Mouse (Mus musculus) heart, embryonic 16.5 days (tissue): ENCODE results near the gene Lrrc10. TPM values are rescaled to one million over a fixed set of nuclear protein-coding genes. Genes with fewer than 3 reads are reported as not detected.
A peak's percentile ranks its signal among the peaks of the same experiment; 100 is the strongest.
"Not testable (repeated sequence)": the region's sequence is repeated elsewhere in the genome, so short reads cannot be mapped to it uniquely, and the experiment has no call there.

ENCODE experiments used
- ATAC-seq: fragments of 200-750 bp; cut with Nextera tagmentation; replicated peaks from 2 replicates; pipeline ENCODE4 v1.8.0; 2017; ENCODE audit warnings: moderate number of reproducible peaks; ENCODE audit not compliant: insufficient read depth, low FRiP score; ENCODE audit errors: extremely low read depth
- H3K27ac ChIP-seq: fragments of 300-500 bp; sonication (generic); 2 replicates; pipeline ENCODE4 v1.5.1; 2014; ENCODE audit warnings: mild to moderate bottlenecking, low read length, control low read depth, moderate library complexity
- H3K27me3 ChIP-seq: fragments of 300-500 bp; sonication (generic); 2 replicates; pipeline ENCODE4 v1.6.1; 2014; ENCODE audit warnings: low read length, mixed read lengths; ENCODE audit not compliant: control insufficient read depth, insufficient read depth
- H3K36me3 ChIP-seq: fragments of 300-500 bp; sonication (generic); 2 replicates; pipeline ENCODE4 v1.6.1; 2014; ENCODE audit not compliant: control insufficient read depth, insufficient read depth
- H3K4me1 ChIP-seq: fragments of 300-500 bp; sonication (generic); 2 replicates; pipeline ENCODE4 v1.6.1; 2014; ENCODE audit warnings: low read length, mixed read lengths; ENCODE audit not compliant: control insufficient read depth, insufficient read depth
- H3K4me2 ChIP-seq: fragments of 300-500 bp; sonication (generic); 2 replicates; pipeline ENCODE4 v1.6.1; 2014; ENCODE audit warnings: low read depth, mild to moderate bottlenecking, control low read depth, low read length
- H3K4me3 ChIP-seq: fragments of 300-500 bp; sonication (generic); 2 replicates; pipeline ENCODE4 v1.5.1; 2014; ENCODE audit warnings: mild to moderate bottlenecking, control low read depth, low read length
- H3K9ac ChIP-seq: fragments of 300-500 bp; sonication (generic); 2 replicates; pipeline ENCODE4 v1.6.1; 2014; ENCODE audit warnings: low read length, control low read depth
- H3K9me3 ChIP-seq: fragments of 300-500 bp; sonication (generic); replicated peaks from 2 replicates; pipeline ENCODE4 v1.6.1; 2016; ENCODE audit warnings: low read length; ENCODE audit not compliant: control insufficient read depth
- WGBS: fragments of 180-500 bp; shearing (Covaris S2); extraction: QIAGEN DNeasy Blood & Tissue Kit; methylation state at CpG from one replicate; pipeline ENCODE4 v1.1.7; 2014; 5-methylcytosine and 5-hydroxymethylcytosine counted together
- polyA plus RNA-seq: library from polyadenylated mRNA; unstranded; fragments of >200 nt; fragmentation: Nextera tagmentation; extraction: Ambion mirVana; gene quantifications from 2 replicates; pipeline ENCODE4 v1.2.1, GENCODE M21; 2015

Lrrc10 gene
- polyA plus RNA-seq, 1 experiment from 2014 or later = 60.4 TPM

- H3K27ac ChIP-seq = no peak overlapping the region
- no peak for ATAC-seq
- peaks cover 19% of the 10 kb centered on the region for H3K4me1 ChIP-seq
- no peak overlapping the region for H3K4me3 ChIP-seq
- no peaks in the 10 kb centered on the region for H3K27me3 ChIP-seq
- no peak overlapping the region for H3K4me2 ChIP-seq
- no peak overlapping the region for H3K9ac ChIP-seq
- H3K9me3 ChIP-seq = no peaks in the 10 kb centered on the region
- H3K36me3 ChIP-seq = no peaks in the 10 kb centered on the region
- WGBS = 69% methylated on average over 8 of the region's 8 CpGs
Measured at GRCm38 (mm10) chr10:117011047-117011446, 34.1 kb upstream of the Lrrc10 start.

- Histone ChIP-seq H3K4me3 (peak overlapping the region; percentile 27; the same call in 1 of the 2 replicates), H3K27me3 (no peaks in the 10 kb centered on the region), H3K36me3 (no peaks in the 10 kb centered on the region), H3K9ac (0 out of 2 replicates have a peak overlapping the region, but pooled peaks have one; percentile 42), H3K4me1 (peaks cover 21% of the 10 kb centered on the region), H3K9me3 (no peaks in the 10 kb centered on the region), H3K27ac (peak overlapping the region; percentile 91), H3K4me2 (peak overlapping the region; percentile 58)
- peak; percentile 90 for ATAC-seq
- 11% methylated on average over 12 of the region's 12 CpGs for WGBS
Measured at GRCm38 (mm10) chr10:117013689-117014390, 31.3 kb upstream of the Lrrc10 start.

- H3K4me3 ChIP-seq = no peak overlapping the region
- ATAC-seq = no peak
- WGBS = 46% methylated on average over 5 of the region's 5 CpGs
- H3K9me3 ChIP-seq = no peaks in the 10 kb centered on the region
- peaks cover 21% of the 10 kb centered on the region for H3K4me1 ChIP-seq
- H3K4me2 ChIP-seq = no peak overlapping the region
- H3K27ac ChIP-seq = peak overlapping the region; percentile 76
- no peak overlapping the region for H3K9ac ChIP-seq
- no peaks in the 10 kb centered on the region for H3K27me3 ChIP-seq
- no peaks in the 10 kb centered on the region for H3K36me3 ChIP-seq
Measured at GRCm38 (mm10) chr10:117014565-117014964, 30.6 kb upstream of the Lrrc10 start.

- WGBS = 62% methylated on average over 7 of the region's 7 CpGs
- no peaks in the 10 kb centered on the region for H3K36me3 ChIP-seq
- ATAC-seq = no peak
- no peaks in the 10 kb centered on the region for H3K27me3 ChIP-seq
- H3K9ac ChIP-seq = no peak overlapping the region
- 0 out of 2 replicates have a peak overlapping the region, but pooled peaks have one; percentile 13 for H3K27ac ChIP-seq
- H3K4me2 ChIP-seq = no peak overlapping the region
- no peak overlapping the region for H3K4me3 ChIP-seq
- H3K4me1 ChIP-seq = peaks cover 18% of the 10 kb centered on the region
- H3K9me3 ChIP-seq = no peaks in the 10 kb centered on the region
Measured at GRCm38 (mm10) chr10:117018281-117018840, 26.8 kb upstream of the Lrrc10 start.

- no peak for ATAC-seq
- Histone ChIP-seq H3K4me3 (no peak overlapping the region), H3K27me3 (no peaks in the 10 kb centered on the region), H3K9ac (no peak overlapping the region), H3K36me3 (no peaks in the 10 kb centered on the region), H3K27ac (no peak overlapping the region), H3K4me2 (no peak overlapping the region), H3K9me3 (no peaks in the 10 kb centered on the region), H3K4me1 (peaks cover 20% of the 10 kb centered on the region)
- 45% methylated on average over 21 of the region's 21 CpGs for WGBS
Measured at GRCm38 (mm10) chr10:117021020-117021754, 24.0 kb upstream of the Lrrc10 start.

- Histone ChIP-seq H3K36me3 (no peaks in the 10 kb centered on the region), H3K4me2 (peak overlapping the region; percentile 70), H3K27me3 (no peaks in the 10 kb centered on the region), H3K27ac (peak overlapping the region; percentile 58), H3K9me3 (no peaks in the 10 kb centered on the region), H3K9ac (peak overlapping the region; percentile 67), H3K4me1 (peaks cover 12% of the 10 kb centered on the region), H3K4me3 (peak overlapping the region; percentile 49)
- 8% methylated on average over 16 of the region's 16 CpGs for WGBS
- peak; percentile 75 for ATAC-seq
Measured at GRCm38 (mm10) chr10:117023693-117024092, 21.4 kb upstream of the Lrrc10 start.

GRCm38 (mm10) chr10:117025776-117026175, 19.4 kb upstream of the Lrrc10 start:
- peaks cover 12% of the 10 kb centered on the region for H3K4me1 ChIP-seq
- not testable (repeated sequence) for H3K27ac ChIP-seq, H3K36me3 ChIP-seq, ATAC-seq, H3K9me3 ChIP-seq, H3K27me3 ChIP-seq, H3K4me2 ChIP-seq, H3K9ac ChIP-seq, H3K4me3 ChIP-seq

GRCm38 (mm10) chr10:117026176-117026575, 19.0 kb upstream of the Lrrc10 start:
- Histone ChIP-seq H3K27me3 (no peaks in the 10 kb centered on the region), H3K9ac (no peak overlapping the region), H3K4me1 (peaks cover 12% of the 10 kb centered on the region), H3K27ac (no peak overlapping the region), H3K36me3 (no peaks in the 10 kb centered on the region), H3K4me2 (no peak overlapping the region), H3K9me3 (no peaks in the 10 kb centered on the region), H3K4me3 (no peak overlapping the region)
- no peak for ATAC-seq
- WGBS = 82% methylated on average over 8 of the region's 8 CpGs

GRCm38 (mm10) chr10:117031160-117031559, 14.0 kb upstream of the Lrrc10 start:
- Histone ChIP-seq H3K36me3 (no peaks in the 10 kb centered on the region), H3K9ac (no peak overlapping the region), H3K9me3 (no peaks in the 10 kb centered on the region), H3K27ac (no peak overlapping the region), H3K4me3 (no peak overlapping the region), H3K4me1 (no peaks in the 10 kb centered on the region), H3K27me3 (no peaks in the 10 kb centered on the region), H3K4me2 (no peak overlapping the region)
- WGBS = 94% methylated on average over 3 of the region's 3 CpGs
- ATAC-seq = no peak
